Mouse (Mus musculus) 416B (cell line): Measurements from ENCODE around the gene Nudt3.

Experiments used
- DNase-seq: peaks from one replicate; pipeline ENCODE4 v3.0.0; 2011; ENCODE audit warnings: low read depth

Nudt3 gene

DNA sequence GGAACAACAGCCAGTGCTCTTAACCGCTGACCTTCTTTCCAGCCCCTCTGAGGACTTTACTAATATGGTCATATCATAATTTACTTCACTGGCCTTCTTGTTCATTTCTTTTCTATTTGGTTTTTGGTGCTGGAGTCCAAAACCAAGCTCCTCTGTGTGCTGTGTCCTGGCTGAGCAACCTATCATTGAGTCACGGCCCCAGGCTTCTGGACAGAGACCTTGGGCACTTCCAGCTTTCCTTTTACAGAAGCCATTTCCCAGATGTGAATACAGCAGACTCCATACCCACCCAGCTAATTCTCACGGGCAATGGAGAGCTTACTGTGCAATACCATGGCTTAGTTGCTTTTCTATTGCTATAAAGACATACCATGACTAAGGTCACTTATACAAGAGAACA, 23.0 kb downstream of the Nudt3 start:
- no peak for DNase-seq

DNA sequence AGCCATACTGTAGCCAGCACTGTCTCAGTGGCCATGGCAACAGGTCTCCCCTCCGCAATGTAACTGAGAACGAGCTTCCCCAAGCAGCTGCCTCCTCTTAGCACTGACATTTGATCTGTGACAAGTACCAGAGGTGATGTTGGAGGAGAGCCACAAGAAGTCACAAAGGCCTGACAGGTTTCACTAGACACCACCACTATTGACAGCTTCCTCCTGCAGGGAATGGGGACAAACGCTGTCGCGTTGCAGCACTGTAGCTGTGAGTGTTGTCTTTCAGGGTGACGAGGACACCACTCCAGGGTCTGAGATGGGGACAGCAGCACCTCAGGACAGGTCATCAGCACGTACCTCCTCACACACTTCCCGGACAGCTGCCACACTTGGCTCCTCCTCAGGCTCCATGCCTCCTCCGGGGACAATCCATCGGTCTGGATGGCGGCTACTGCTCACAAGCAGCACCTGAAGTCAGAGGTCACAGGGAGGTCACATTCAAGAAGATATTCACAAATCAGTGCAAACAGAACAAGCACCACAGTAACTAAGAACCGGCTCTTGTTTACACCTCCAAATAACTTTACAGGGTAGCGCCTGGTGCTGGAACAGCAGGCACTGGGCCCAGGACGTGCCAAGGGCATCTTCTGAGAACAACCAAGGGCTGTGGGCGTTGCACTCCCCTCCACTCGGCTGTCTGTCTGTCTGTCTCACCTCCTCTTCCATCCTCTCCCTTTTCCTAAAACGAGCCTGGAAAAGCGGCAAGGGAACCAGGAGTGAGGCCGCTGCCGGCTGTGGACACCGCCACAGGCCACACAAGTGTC, 26.7 kb downstream of the Nudt3 start:
- DNase-seq: no peak

DNA sequence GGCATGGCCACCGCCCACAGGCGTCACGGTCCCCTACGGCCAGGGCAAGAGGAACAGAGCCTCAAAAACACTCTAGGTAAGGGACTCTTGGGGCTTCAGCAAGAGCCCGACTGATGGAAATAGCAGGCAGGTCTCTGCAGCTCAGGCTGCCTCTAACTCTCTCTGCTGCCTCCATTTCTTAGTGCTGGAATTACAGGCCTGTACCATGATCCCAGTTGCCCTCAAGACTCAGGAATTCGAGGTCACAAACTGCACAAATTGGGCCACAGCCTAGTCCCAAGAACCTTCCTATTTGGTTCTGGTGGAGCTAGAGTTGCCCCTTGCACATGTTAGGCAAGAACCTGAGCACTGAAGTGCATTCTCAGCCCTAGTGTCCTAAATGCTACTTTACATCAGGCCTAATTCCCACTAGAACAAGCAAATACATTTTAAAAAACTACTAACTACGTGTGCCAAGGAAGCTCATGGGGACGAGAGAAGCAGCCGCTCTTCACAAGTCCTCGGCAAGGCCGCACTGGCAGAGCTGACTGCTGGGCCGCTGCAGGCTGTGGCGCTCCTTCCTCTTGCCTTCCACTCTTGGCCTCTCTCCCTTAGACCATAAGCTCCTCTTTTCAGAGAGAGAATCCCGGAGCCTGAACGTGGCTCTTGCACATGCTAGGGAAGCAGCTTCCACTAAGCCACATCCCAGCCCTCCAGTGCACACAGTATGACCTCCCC, 27.5 kb downstream of the Nudt3 start:
- no peak for DNase-seq

DNA sequence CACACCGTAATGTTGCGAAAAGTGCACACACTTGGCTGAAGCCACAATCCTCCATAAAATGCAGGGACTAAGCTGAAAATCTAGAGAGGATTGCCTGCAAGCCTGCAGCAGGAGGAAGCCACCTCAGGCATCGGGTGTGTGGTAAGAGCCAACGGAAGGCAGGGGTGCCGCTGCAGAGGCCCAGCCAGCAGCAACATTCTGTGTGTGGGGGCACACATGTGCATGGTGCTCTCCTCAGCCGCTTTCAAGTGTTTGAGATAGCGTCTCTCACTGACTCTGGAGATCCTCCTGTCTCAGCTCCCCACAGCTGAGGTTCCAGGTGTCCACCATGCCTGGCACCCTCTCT, 30.8 kb downstream of the Nudt3 start:
- no peak for DNase-seq

DNA sequence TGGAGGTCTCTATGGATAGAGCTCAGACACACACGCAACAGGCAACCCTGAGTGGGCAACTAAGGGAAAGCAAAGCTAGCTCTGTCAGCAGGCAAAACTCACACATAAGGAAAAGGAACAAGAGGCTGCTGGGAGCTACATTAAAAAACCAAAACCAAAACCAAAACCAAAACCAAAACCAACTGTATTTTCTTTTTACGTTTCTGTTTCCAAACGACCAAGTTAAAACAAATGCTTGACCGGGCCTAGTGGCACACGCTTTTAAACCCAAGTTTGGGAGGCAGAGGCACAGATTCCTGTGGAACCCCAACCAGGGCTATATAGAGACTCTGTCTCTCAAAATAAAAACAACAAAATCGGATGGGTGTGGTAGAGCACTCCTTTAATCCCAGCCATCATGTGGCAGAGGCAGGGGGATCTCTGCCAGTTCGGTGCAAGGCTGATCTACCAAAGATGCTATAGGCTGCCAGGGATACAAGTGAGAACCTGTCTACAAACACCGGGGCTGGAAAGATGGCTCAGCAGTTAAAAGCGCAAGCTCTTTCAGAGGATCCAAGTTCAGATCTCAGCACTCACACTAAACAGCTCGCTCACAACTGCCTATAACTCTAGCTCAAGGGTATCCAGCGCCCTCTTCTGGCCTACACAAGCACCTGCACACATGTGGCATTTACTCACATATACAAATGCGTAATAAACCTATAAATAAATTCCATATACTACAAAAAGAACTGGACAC, 31.3 kb downstream of the Nudt3 start:
- DNase-seq: peak; percentile 63

DNA sequence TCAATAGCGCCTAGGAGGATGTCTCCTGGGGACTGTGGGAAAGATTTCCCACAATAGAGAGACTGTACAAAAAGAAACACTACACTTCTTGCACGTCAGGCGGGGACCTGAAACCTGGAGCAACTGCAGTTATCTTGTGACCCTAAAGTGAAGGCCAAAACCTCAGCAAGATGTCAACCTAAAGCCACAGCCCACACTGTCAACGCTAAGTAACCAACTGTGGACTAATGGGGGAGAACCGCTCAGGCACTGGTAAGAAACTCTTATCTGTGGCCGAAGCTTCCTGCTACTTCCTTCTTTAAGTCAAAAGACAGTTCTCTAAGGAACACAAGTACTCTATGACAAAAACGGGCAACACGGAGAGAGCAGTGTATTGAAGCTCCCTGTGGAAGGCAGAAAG, 35.1 kb downstream of the Nudt3 start:
- DNase-seq: peak; percentile 95

DNA sequence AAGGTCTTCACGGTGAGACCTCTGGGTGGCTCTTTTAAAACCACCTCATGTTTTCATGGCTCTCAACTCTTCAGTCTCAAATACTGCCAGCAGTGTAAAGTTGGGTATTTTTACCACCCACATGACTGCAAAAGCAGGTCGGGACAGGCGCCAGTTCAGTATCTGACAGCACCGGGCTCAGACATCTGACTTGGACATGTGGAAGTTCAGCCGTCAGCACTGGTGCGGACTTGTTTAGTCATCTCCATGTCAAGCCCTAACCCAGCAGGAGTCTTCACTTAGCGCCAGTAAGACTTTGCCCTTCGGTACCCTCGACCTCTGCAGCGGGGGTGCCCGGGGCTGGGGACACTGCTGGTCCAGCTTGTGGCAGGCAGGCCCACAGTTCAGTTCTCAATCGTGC, 36.0 kb downstream of the Nudt3 start:
- DNase-seq: no peak

DNA sequence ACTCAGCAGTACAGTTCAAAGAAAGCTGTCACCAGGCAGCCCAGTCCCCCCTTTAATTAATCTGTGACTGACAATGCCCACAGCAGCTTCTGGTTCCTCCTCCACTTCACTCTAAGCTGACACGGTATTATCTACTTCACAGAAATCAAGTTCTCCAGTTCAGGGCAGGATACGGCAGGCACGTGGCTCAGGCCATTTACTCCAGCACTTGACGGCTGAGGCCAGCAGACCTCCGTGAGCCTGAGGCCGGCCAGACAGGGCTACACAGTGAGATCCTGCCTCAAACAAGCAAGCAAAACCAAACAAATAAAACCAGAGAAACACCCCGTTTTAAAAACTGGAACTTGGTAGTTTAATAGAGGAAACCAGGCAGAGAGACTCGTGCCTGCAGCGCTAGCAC, 36.6 kb downstream of the Nudt3 start:
- DNase-seq: no peak

DNA sequence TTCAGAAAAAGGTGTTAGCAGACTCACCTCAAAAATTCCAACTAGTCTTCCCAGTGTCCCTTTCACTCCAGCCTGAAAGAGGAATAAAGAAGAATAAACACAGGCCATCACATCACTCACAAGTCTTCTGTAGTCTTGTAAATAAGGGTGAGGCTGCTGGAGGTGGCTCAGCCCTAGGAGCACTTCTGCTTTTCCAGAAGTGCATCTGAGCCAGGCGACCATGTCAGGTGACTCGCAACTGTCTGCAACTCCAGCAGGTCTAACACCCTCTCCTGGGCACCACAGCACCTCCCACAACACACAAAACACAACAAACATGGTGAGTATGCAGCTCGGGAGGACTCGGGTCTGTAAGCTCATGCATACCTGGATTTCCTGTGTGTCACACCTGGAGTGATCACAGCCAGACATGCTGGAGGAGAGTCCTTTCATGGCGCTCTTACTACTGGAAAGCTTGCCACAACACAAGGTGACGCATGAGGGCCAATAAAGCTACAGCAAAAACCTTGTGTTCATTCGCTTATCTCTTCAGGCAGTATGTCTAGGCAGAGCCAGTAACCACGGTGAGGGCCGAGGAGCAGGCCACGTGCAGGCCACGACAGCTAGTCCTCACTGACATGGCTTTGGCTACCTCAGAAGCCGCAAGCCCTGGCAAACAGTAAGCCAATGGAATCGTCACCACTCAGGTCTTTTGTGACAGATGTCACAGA, 40.0 kb downstream of the Nudt3 start:
- peak; percentile 42 for DNase-seq

DNA sequence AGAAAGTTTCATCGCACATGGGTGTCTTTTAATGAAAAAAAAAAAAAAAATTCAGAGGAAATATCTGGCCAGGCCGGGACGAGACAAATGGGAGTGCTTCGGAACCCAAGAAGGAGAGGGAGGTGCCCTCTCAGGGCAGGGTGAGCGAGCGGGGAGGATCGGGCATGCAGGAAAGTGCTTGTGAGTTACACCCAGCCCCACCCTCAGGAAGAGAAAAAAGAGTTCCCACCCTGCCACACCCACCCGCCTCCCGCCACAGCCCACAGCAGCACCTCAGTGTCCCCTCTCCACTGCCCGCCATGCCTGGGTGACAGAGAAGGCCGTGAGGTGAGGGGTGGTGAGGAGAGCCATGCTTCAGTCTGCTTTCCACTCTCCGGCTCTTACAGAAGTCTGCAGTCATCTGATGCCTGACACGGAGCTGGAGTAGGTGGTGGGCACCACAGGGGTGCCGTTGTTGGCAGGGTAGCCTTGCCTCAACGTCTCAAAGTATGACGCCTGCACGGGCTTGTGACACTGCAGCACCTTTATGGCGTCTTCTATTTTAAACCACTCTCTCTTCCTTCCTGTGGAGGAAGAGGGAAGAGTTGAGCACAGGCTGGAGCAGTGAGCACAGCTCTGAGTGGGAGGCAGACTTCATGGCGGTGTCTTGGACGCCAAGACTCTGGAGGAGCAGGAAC, 42.8 kb downstream of the Nudt3 start:
- no peak for DNase-seq

DNA sequence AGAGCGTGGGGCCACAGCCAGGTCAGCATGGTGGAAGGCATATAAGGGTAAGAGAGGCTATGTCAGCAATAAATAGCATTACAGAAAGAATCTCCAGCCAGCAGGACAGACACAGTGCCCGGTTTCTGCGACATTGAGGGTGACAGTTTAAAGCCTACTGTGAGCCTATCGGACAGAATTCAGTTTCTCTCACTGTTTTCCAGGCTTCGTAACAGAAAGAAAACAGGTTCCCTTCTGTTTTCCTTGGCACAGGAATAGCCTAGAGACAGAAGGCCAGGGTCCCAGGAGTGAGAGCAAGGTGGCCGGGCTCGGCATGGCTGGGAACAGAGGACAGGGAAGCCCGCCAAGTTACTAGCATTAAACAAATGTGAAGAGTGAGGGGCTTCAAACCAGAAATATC, 43.5 kb downstream of the Nudt3 start:
- DNase-seq: no peak

DNA sequence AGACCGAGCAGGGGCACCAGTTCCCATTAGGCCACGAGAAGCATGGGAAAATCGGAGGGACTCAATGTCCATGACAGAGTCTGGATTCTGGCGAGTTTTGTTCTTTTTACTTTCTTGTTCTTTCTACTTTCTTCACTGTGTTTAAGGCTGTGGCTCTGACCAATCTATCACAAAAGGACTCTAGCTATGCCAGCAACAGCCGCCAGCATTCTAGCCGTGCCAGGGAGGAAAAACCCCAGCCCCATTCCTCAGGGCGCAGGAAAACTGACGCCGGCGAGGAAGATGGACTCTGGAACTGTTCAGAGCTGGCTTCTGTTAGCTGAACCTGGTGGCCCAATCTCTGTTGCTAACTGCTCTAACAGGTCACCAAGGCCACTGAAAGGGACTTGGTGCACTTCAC, 44.8 kb downstream of the Nudt3 start:
- no peak for DNase-seq

DNA sequence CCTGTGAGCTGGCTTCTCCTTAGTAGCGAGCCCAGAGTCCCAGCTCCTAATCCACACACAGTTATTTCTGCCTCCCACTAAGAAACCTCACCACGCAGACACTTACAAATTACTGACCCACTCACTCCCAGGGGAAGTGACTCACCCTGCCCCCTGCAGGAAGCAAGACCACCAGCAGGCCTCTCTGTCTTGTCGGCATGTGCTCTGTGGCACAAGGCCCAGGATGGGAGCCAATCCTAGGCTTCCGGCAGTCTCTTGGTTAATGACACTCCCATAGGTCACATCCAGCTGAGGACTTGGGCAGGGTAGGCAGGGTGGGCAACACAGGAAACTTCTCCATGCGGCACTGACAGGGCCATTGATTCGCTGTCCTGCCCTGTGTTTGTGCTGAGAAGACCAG, 45.8 kb downstream of the Nudt3 start:
- no peak for DNase-seq

DNA sequence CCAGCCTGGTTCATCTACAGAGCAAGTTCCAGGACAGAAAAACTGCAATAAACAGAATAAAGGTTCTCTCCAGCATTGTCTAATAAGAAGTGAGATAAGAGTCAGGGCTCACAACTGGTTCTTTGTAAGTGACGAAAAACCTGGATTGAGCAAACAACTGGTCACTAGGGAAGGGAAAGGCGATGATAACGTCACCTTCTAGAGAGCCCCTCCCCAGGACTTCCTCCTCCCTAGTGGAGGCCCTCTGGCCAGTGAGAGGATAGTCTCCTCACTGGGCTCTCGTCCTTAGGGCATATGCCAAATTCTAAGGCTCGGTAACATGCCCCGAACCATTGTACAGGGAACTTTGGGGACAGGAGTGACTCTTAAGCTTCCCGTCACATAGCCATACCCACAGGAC, 47.2 kb downstream of the Nudt3 start:
- no peak for DNase-seq

DNA sequence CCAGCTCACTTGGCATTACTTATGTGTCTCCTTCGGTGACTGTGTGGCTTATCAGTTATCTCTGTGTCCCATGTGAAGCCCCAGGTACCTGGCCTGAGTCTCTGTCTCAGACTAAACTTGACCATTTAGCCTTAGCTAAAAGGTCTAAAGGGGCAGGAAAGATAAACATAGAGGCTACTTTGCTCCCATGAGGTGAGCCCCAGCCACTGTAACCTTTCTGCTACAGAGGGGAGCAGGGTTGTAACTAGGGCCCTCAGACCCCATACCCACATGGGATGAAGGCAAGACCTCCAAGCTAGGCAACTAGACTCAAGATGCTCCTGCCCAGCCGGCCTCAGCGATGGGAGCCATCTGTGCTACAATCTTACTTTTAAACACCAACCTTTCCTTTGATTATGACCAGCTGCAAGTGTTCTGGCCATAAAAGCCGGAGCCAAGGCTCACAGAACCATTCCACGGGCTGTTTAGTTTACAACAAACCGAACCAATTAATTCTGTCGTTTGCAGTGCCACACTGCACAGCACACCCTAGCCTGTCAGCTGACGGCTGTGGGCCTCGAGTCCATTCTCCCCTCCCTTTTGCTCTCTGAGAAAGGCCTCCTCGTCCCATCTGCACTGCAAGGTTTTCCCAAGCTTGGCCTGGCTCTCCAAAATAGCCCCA, 48.0 kb downstream of the Nudt3 start:
- no peak for DNase-seq

DNA sequence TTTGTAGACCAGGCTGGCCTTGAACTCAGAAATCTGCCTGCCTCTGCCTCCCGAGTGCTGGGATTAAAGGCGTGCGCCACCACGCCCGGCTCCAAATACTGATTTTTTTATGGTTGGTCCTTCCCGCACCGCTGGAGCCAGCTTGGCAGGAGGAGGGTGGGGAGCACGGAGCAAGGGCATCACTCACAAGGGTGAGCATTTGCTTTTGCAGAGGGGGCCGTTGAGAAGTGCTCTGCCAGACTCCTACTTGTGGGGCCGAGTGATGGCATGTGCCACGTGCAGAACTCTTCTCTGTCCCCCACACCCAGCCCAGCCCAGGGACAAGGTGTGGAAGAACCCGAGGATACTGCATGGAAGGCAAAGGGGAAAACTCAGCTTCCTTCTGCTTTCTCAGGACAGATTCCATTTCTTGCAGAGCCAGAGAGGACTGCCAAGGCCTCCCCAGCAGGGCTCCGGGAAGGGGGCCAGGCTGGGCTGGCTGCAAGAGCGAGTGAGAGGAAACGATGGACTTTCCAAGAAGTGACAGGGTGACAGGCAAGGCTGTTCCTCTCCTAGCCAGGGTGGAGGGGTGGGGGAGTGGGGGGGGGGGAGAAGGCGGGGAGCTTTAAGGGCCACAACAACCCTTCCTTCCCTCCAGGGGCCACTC, 48.7 kb downstream of the Nudt3 start:
- no peak for DNase-seq

DNA sequence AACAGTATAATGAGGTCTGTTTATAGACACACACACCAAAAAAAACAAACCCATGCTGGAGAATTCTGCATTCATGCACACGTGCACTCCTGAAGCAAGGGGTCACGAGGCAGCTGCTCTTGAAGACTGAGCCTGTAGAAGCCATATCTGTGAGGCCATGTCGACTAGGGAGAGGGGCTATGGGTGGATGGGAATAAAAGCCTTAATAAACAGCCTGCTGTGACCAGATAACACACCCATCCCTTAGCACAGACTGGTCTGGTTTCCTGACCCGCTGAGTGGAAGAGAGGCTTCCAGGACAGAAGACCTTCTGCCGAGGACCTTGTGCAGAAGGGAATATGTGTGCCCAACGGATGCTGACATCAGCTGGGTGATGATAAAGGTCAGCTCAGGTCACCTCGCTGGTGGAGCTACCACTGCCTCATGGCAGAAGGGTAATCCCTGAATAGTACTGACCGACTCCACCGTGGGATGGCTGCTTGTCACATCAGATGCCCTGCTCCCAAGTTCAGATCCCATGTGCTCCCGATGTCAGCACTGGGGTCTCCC, 49.4 kb downstream of the Nudt3 start:
- no peak for DNase-seq

DNA sequence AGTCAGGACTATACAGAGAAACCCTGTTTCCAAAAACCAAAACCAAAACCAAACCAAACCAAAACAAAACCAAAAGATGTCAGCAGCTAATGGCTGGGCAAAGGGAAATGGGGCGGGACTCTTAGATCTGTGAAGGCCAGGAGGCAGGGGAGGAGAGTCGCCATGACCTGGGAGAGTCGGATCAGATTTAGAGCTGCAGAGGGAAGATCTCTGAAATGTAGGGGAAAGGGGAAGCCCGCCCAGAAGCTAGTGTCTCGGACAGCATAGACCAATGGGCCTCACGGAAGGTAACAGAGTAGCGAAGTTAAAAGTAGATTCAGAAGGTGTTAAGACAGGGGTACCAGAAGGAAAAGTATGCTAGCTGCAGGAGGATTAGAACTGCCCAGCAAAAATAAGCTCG, 52.0 kb downstream of the Nudt3 start:
- no peak for DNase-seq

DNA sequence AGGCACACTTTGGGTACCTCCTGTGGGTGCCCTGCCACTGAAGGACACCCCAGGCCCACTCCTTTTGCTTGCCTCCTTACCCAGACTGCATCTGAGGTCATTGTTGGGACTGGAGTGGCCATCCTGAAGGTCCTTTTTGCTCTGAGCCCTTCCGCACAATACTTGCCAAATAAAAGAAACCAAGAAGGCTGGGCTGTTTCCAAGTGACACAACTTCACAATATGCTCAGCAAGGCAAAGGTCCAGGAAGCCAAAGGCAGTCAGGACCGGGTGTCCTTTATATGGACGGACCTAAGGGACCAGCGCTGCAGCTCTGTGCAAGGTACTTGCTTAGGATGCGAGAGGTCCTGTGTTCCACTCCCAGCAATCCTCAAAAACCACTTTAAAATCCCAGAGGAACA, 55.1 kb downstream of the Nudt3 start:
- DNase-seq: no peak

DNA sequence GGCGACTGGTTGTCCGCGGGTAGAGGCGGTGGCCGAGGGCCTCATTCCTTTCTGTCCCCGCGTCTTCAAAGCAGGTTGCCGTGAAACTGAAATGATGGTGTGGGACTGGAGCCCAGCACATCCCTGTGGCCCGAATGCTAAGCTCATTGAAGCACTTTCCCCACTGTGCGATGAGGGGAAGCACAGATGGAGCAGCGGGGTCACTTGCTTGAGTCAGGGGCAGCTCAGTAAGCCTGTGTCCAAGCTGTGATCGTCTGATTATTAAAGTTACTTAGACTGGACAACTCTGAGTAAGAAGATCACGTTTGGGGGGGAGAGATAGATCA, 57.4 kb downstream of the Nudt3 start:
- DNase-seq: no peak
